Mouse (Mus musculus): Measurements from ENCODE around the gene Actg1. TPM values are rescaled to one million over a fixed set of nuclear protein-coding genes. Genes with fewer than 3 reads are reported as not detected.
"Not testable (repeated sequence)": the region's sequence is repeated elsewhere in the genome, so short reads cannot be mapped to it uniquely, and the experiment has no call there.

The Actg1 gene
- polyA plus RNA-seq, 1 experiment from 2014 or later, result 3,237 TPM

GRCm38 (mm10) chr11:120352093-120352350 is 3.7 kb upstream of the Actg1 start:
- H3K27me3 ChIP-seq (ENCODE audit: control insufficient read depth, insufficient read depth, low read length); H3K4me1 ChIP-seq (ENCODE audit: control insufficient read depth, insufficient read depth, low read length); H3K9me3 ChIP-seq (replicated peaks; ENCODE audit: control insufficient read depth, low read length); H3K9ac ChIP-seq (replicated peaks; ENCODE audit: low read length); H3K36me3 ChIP-seq (replicated peaks; ENCODE audit: control insufficient read depth, insufficient read depth, low read depth, low read length); H3K27ac ChIP-seq (replicated peaks; ENCODE audit: low read depth, low read length); H3K4me3 ChIP-seq (ENCODE audit: low read depth, low read length); ATAC-seq (replicated peaks; ENCODE audit: insufficient number of reproducible peaks, low FRiP score, low TSS enrichment, low read depth); DNase-seq (ENCODE audit: low spot score); H3K4me2 ChIP-seq (ENCODE audit: low read depth, low read length): not testable (repeated sequence)
- 91% methylated on average over 5 of the region's 5 CpGs for WGBS

GRCm38 (mm10) chr11:120351250-120352092 is 3.1 kb upstream of the Actg1 start:
- H3K27me3 ChIP-seq (ENCODE audit: control insufficient read depth, insufficient read depth, low read length), result no peaks in the 10 kb centered on the region
- no peaks in the 10 kb centered on the region for H3K9me3 ChIP-seq (replicated peaks; ENCODE audit: control insufficient read depth, low read length)
- H3K9ac ChIP-seq (replicated peaks; ENCODE audit: low read length), result no peak overlapping the region
- DNase-seq (ENCODE audit: low spot score) (no peak), ATAC-seq (replicated peaks; ENCODE audit: insufficient number of reproducible peaks, low FRiP score, low TSS enrichment, low read depth) (no peak)
- no peak overlapping the region for H3K4me2 ChIP-seq (ENCODE audit: low read depth, low read length)
- H3K27ac ChIP-seq (replicated peaks; ENCODE audit: low read depth, low read length), result peak overlapping the region; percentile 99
- WGBS, result 82% methylated on average over 10 of the region's 10 CpGs
- H3K4me1 ChIP-seq (ENCODE audit: control insufficient read depth, insufficient read depth, low read length), result peaks cover 7% of the 10 kb centered on the region; the same call in 1 of the 2 replicates
- H3K4me3 ChIP-seq (ENCODE audit: low read depth, low read length), result no peak overlapping the region
- H3K36me3 ChIP-seq (replicated peaks; ENCODE audit: control insufficient read depth, insufficient read depth, low read depth, low read length), result peaks cover 2% of the 10 kb centered on the region; the same call in 1 of the 2 replicates

DNA sequence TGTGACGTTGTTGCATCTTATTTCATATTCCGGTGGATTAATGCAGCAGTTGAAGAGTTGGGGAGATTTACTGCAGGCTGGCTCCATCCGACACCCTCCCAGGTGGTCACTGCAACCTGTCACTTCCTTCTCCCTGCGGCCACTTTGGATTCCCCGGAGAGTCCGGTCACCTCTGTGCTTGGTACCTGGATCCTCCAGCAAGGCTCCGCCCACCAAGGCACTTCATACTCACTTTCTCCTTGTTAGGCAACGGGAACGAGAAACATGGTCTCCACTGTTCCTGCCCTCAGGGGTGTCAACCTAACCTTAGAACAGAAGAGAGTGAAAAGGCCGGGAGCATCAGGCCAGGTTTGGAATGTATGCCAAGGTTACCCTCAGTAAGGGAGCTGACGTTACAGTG is 2.4 kb upstream of the Actg1 start:
- Histone ChIP-seq H3K9ac (replicated peaks; ENCODE audit: low read length) (peak overlapping the region; percentile 100), H3K9me3 (replicated peaks; ENCODE audit: control insufficient read depth, low read length) (no peaks in the 10 kb centered on the region), H3K4me3 (ENCODE audit: low read depth, low read length) (peak overlapping the region; percentile 100), H3K4me1 (ENCODE audit: control insufficient read depth, insufficient read depth, low read length) (peaks cover 7% of the 10 kb centered on the region; the same call in 1 of the 2 replicates), H3K27me3 (ENCODE audit: control insufficient read depth, insufficient read depth, low read length) (no peaks in the 10 kb centered on the region), H3K36me3 (replicated peaks; ENCODE audit: control insufficient read depth, insufficient read depth, low read depth, low read length) (peaks cover 2% of the 10 kb centered on the region; the same call in 1 of the 2 replicates), H3K27ac (replicated peaks; ENCODE audit: low read depth, low read length) (peak overlapping the region; percentile 99), H3K4me2 (ENCODE audit: low read depth, low read length) (peak overlapping the region; percentile 94)
- ATAC-seq (replicated peaks; ENCODE audit: insufficient number of reproducible peaks, low FRiP score, low TSS enrichment, low read depth) (no peak), DNase-seq (ENCODE audit: low spot score) (peak; percentile 49)
- WGBS, result 13% methylated on average over 11 of the region's 11 CpGs

DNA sequence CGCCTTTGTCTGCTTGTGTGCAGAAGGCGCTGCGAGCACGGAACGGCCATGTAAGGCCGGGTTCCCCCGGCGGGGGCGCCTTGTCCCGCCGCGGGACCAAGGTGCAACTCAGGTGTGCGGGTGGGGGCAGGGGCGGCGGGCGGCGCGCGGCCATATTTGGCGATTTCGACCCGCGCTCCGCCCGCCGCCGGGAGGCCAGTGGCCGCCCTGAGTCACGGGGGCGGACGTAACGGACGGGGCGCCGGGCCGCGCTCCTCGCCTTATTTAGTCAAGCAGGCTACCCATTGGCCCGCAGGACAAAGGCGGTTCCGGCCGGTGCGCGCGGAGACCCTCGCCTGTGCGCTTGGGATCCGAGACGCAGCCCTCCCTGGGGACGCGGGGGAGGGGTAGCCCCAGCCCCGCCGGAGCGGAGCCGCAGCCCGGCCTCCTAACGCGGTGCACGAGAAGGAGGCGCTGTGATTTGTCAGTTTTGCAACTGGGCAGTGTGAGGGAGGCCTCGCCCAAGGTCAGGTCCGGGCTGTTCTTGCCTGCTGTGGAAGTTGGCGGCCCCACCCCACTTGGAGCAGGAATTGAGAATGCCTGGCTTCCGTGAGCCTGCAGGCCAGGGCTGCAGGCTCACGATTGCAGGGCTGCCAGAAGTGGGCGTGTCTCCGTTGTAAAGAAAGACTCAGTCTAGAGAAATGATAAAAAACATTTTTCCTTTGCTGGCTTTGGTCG is 1.8 kb upstream of the Actg1 start:
- ATAC-seq (replicated peaks; ENCODE audit: insufficient number of reproducible peaks, low FRiP score, low TSS enrichment, low read depth), result peak; percentile 77

GRCm38 (mm10) chr11:120349371-120349985 is 1.1 kb upstream of the Actg1 start:
- H3K27me3 ChIP-seq (ENCODE audit: control insufficient read depth, insufficient read depth, low read length), result no peaks in the 10 kb centered on the region
- H3K4me1 ChIP-seq (ENCODE audit: control insufficient read depth, insufficient read depth, low read length), result peaks cover 7% of the 10 kb centered on the region; the same call in 1 of the 2 replicates
- H3K9ac ChIP-seq (replicated peaks; ENCODE audit: low read length), result peak overlapping the region; percentile 100
- ATAC-seq (replicated peaks; ENCODE audit: insufficient number of reproducible peaks, low FRiP score, low TSS enrichment, low read depth) (peak; percentile 10; the same call in 1 of the 2 replicates), DNase-seq (ENCODE audit: low spot score) (peak; percentile 63)
- H3K36me3 ChIP-seq (replicated peaks; ENCODE audit: control insufficient read depth, insufficient read depth, low read depth, low read length), result peaks cover 2% of the 10 kb centered on the region; the same call in 1 of the 2 replicates
- no peaks in the 10 kb centered on the region for H3K9me3 ChIP-seq (replicated peaks; ENCODE audit: control insufficient read depth, low read length)
- H3K4me2 ChIP-seq (ENCODE audit: low read depth, low read length), result peak overlapping the region; percentile 94
- peak overlapping the region; percentile 100 for H3K4me3 ChIP-seq (ENCODE audit: low read depth, low read length)
- peak overlapping the region; percentile 99 for H3K27ac ChIP-seq (replicated peaks; ENCODE audit: low read depth, low read length)
- WGBS, result 1% methylated on average over 16 of the region's 16 CpGs

More for the DNA sequence above, 1.8 kb upstream of the Actg1 start:
- no peaks in the 10 kb centered on the region for H3K27me3 ChIP-seq (ENCODE audit: control insufficient read depth, insufficient read depth, low read length)
- DNase-seq (ENCODE audit: low spot score), result peak; percentile 97
- H3K4me2 ChIP-seq (ENCODE audit: low read depth, low read length), result peak overlapping the region; percentile 94
- H3K9ac ChIP-seq (replicated peaks; ENCODE audit: low read length), result peak overlapping the region; percentile 100
- H3K4me1 ChIP-seq (ENCODE audit: control insufficient read depth, insufficient read depth, low read length), result peaks cover 7% of the 10 kb centered on the region; the same call in 1 of the 2 replicates
- H3K27ac ChIP-seq (replicated peaks; ENCODE audit: low read depth, low read length), result peak overlapping the region; percentile 99
- WGBS, result under 1% methylated on average over 57 of the region's 68 CpGs
- H3K9me3 ChIP-seq (replicated peaks; ENCODE audit: control insufficient read depth, low read length), result no peaks in the 10 kb centered on the region
- H3K4me3 ChIP-seq (ENCODE audit: low read depth, low read length), result peak overlapping the region; percentile 100
- peaks cover 2% of the 10 kb centered on the region; the same call in 1 of the 2 replicates for H3K36me3 ChIP-seq (replicated peaks; ENCODE audit: control insufficient read depth, insufficient read depth, low read depth, low read length)

GRCm38 (mm10) chr11:120348684-120349370 is 485 bp upstream of the Actg1 start:
- Histone ChIP-seq H3K27ac (replicated peaks; ENCODE audit: low read depth, low read length) (peak overlapping the region; percentile 99), H3K27me3 (ENCODE audit: control insufficient read depth, insufficient read depth, low read length) (no peaks in the 10 kb centered on the region), H3K4me1 (ENCODE audit: control insufficient read depth, insufficient read depth, low read length) (peaks cover 7% of the 10 kb centered on the region; the same call in 1 of the 2 replicates), H3K36me3 (replicated peaks; ENCODE audit: control insufficient read depth, insufficient read depth, low read depth, low read length) (peaks cover 2% of the 10 kb centered on the region; the same call in 1 of the 2 replicates), H3K9me3 (replicated peaks; ENCODE audit: control insufficient read depth, low read length) (no peaks in the 10 kb centered on the region), H3K9ac (replicated peaks; ENCODE audit: low read length) (peak overlapping the region; percentile 100), H3K4me2 (ENCODE audit: low read depth, low read length) (peak overlapping the region; percentile 94), H3K4me3 (ENCODE audit: low read depth, low read length) (peak overlapping the region; percentile 100)
- 4% methylated on average over 40 of the region's 53 CpGs for WGBS
- ATAC-seq (replicated peaks; ENCODE audit: insufficient number of reproducible peaks, low FRiP score, low TSS enrichment, low read depth) (peak; percentile 14), DNase-seq (ENCODE audit: low spot score) (peak; percentile 82)

- DNase-seq (ENCODE audit: low spot score) (no peak), ATAC-seq (replicated peaks; ENCODE audit: insufficient number of reproducible peaks, low FRiP score, low TSS enrichment, low read depth) (no peak)
- peak overlapping the region; percentile 100 for H3K9ac ChIP-seq (replicated peaks; ENCODE audit: low read length)
- H3K9me3 ChIP-seq (replicated peaks; ENCODE audit: control insufficient read depth, low read length), result no peaks in the 10 kb centered on the region
- H3K4me1 ChIP-seq (ENCODE audit: control insufficient read depth, insufficient read depth, low read length), result peaks cover 7% of the 10 kb centered on the region; the same call in 1 of the 2 replicates
- H3K27ac ChIP-seq (replicated peaks; ENCODE audit: low read depth, low read length), result no peak overlapping the region
- peak overlapping the region; percentile 60 for H3K4me2 ChIP-seq (ENCODE audit: low read depth, low read length)
- H3K27me3 ChIP-seq (ENCODE audit: control insufficient read depth, insufficient read depth, low read length), result no peaks in the 10 kb centered on the region
- H3K4me3 ChIP-seq (ENCODE audit: low read depth, low read length), result peak overlapping the region; percentile 100
- H3K36me3 ChIP-seq (replicated peaks; ENCODE audit: control insufficient read depth, insufficient read depth, low read depth, low read length), result peaks cover 2% of the 10 kb centered on the region; the same call in 1 of the 2 replicates
- WGBS, result 7% methylated on average over 10 of the region's 10 CpGs
These were observed 1.0 kb downstream of the Actg1 start for GRCm38 (mm10) chr11:120347301-120347700.

Measured in embryonic facial prominence, embryonic 11.5 days (tissue).